In genomic region chr17:43245364-43245763, GRCm38 (mm10) we compare ENCODE assay signal across 23 mouse cellular contexts. TPM values are rescaled to one million over a fixed set of nuclear protein-coding genes. Genes with fewer than 3 reads are reported as not detected.
"Had no signal": no experiment of that assay in that cellular context is flagged by ENCODE, and none has a peak within 500 bp of the region (broad histone marks: within the 10 kb centered on the region; RNA-seq: fewer than 3 reads in every experiment).

No protein-coding gene starts in this region.

- H3K27me3 ChIP-seq: liver, embryonic 13.5 days; liver, embryonic 15.5 days; lung, embryonic 15.5 days; megakaryocyte, embryonic 14.5 days; midbrain, embryonic 12.5 days; neural tube, embryonic 12.5 days; stomach, embryonic 15.5 days had no signal

- H3K4me3 ChIP-seq: liver, embryonic 13.5 days; liver, embryonic 15.5 days; lung, embryonic 15.5 days; megakaryocyte, embryonic 14.5 days; midbrain, embryonic 12.5 days; neural tube, embryonic 12.5 days; stomach, embryonic 15.5 days had no signal

- H3K4me2 ChIP-seq: liver, embryonic 13.5 days; liver, embryonic 15.5 days; lung, embryonic 15.5 days; midbrain, embryonic 12.5 days; neural tube, embryonic 12.5 days; stomach, embryonic 15.5 days had no signal

- H3K9ac ChIP-seq: liver, embryonic 13.5 days; liver, embryonic 15.5 days; liver, postnatal 0 days; lung, embryonic 15.5 days; midbrain, embryonic 12.5 days; neural tube, embryonic 12.5 days; stomach, embryonic 15.5 days had no signal

- DNase-seq: liver, embryonic 13.5 days; liver, postnatal 0 days; lung, adult 2 months; lung, postnatal 14 days; lung, postnatal 36 days; midbrain, embryonic 14.5 days; right cerebral cortex, postnatal 14 days; thymus, adult 2 months; thymus, postnatal 25 days; thymus, postnatal 4 days had no signal

- H3K36me3 ChIP-seq: liver, embryonic 13.5 days; liver, embryonic 15.5 days; lung, embryonic 15.5 days; midbrain, embryonic 12.5 days; neural tube, embryonic 12.5 days; stomach, embryonic 15.5 days had no signal

- H3K4me1 ChIP-seq: liver, embryonic 13.5 days; liver, embryonic 15.5 days; megakaryocyte, embryonic 14.5 days; neural tube, embryonic 12.5 days had no signal

- ATAC-seq: liver, postnatal 0 days; lung, postnatal 0 days; midbrain, embryonic 16.5 days had no signal

- H3K27ac ChIP-seq: liver, embryonic 13.5 days; liver, embryonic 15.5 days; lung, embryonic 15.5 days; macrophage; midbrain, embryonic 12.5 days; neural tube, embryonic 12.5 days; stomach, embryonic 15.5 days; stomach, postnatal 0 days had no signal

- H3K9me3 ChIP-seq: liver, embryonic 13.5 days; liver, embryonic 15.5 days; lung, embryonic 15.5 days; midbrain, embryonic 12.5 days; neural tube, embryonic 12.5 days; stomach, embryonic 15.5 days had no signal

RNA-seq across cellular contexts. Expression of gene Adgrf1, which starts 24.8 kb away (rescaled TPM):
- total RNA-seq: monocyte, adult 5-6 weeks had no signal
- polyA plus RNA-seq: lung, adult 2 months; lung, embryonic 15.5 days; lung, postnatal 0 days; midbrain, embryonic 12.5 days; midbrain, embryonic 14.5 days; midbrain, embryonic 16.5 days; neural tube, embryonic 12.5 days; neural tube, embryonic 14.5 days; spleen, adult 2 months had no signal
